Mouse (Mus musculus) retina, postnatal 1 day (tissue): ENCODE data around the gene Ttc33.
A peak's percentile ranks its signal among the peaks of the same experiment; 100 is the strongest.
"Not testable (repeated sequence)": the region's sequence is repeated elsewhere in the genome, so short reads cannot be mapped to it uniquely, and the experiment has no call there.

Experiments used
- DNase-seq: peaks from one replicate; pipeline ENCODE4 v3.0.0-alpha.2; 2012

The Ttc33 gene

DNA sequence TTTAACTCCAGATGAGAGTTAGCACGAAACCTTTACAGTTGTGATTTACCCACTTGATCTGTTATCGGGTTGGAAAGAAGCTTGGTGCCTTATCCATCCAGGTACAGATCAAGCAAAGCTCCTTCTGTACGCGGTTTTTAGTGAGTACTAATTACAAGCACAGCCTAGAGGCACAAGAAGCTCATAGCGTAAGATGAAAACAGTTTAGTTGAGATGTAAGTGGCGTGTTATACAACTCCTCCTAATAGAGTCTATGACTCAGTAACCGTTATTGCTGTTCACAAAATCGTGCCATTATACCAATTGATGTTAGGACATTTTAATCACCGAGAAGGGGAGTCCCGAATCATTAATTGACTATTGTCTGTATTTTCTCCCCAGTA, 959 bp downstream of the Ttc33 start:
- no peak for DNase-seq

DNA sequence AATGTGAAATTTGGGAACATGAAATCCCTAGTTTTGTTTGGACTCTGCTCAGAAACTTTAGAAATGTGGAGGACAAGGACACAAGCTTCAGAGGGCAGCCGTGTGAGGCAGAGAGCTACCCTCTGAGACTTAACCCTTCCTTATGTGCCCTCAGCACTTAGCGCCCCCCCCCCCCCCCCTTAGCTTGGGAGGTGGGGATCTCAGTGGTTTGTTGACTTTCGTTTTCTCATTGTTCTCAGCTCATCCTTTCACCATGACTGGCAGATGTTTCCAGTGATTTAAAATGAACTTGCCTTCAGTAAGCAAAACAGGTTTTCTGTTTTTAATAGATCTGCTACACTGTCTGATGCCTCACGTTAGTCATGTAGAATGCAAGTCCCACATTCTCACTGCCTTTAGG, 1.8 kb downstream of the Ttc33 start:
- DNase-seq: no peak

DNA sequence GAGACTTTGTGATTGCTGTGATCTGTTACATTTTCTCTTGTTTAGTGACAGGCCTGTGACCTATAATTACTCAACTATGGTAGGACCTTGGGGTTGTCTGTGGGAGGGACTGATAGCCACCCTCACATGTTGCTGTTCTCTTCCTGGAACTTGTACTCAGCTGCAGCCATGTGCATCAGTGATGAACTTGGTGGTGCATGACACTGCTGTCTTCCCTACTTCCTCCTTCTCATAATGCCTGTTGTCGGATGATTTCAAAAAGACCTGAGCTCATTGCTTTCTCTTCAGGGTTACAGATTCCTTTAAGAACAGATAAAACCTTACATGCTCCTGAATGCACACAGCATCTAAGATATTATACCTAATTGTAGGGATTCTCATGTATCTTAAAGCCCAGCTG, 2.7 kb downstream of the Ttc33 start:
- no peak for DNase-seq

DNA sequence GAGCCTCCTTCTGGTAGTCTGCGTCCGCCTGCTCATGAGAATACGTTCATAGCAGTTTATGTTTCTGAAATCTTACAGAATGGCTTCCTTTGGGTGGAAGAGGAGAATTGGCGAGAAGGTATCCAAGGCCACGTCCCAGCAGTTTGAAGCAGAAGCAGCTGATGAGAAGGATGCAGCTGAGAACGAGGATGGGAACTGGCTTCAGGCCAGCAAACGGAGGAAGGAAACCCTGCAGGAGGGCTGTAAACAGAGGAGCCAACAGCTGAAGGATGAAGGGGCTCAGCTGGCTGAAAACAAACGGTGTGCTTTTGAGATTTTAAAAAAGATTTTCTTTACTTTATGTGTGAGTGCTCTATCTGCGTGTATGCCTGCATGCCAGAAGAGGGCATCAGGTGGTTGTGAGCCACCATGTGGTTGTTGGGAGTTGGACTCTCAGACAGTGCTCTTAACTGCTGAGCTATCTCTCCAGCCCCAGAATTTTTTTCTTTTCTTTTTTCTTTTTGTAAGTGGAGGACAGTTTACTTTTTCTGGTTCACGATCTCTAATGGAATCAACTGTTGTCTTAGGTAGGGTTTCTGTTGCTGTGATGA, 4.3 kb downstream of the Ttc33 start:
- DNase-seq: no peak

DNA sequence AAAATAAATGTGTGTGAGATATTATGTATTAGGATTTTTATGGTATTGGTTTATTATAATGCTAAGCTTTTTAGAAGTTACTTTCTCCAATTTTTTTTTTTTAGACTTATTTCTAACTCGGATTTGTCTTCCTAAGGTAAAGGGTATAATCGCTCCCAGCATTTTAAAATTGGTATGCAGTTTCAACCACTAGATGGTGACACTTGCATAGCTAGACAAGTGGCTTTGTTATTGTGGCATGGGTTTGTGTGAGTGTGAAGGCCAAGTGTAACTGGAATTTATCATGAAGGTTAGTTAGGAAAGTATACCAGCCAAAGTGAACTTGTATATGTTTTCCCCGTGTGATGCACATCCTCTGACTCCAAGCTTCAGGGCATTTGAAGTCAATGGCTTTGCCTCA, 8.5 kb downstream of the Ttc33 start:
- DNase-seq: peak; percentile 15

DNA sequence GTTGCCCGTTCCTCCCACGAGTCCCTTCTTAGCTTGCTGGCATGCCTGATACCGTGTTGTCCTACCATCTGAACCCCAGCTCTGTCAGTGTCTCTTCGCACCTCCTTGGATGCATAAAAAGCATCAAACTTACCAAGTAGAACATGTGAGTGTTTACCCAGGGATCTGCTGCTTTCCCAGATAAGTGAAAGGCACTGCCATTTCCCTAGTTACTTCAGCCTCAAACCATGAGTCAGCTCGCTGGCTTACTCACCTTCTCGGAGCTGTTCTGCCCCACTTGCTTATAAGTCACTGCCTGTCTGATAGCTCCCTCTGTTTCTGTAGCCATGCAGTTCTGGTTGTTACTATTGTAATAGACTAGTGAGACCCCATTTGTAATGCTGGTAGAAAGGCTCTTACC, 9.1 kb downstream of the Ttc33 start:
- no peak for DNase-seq

DNA sequence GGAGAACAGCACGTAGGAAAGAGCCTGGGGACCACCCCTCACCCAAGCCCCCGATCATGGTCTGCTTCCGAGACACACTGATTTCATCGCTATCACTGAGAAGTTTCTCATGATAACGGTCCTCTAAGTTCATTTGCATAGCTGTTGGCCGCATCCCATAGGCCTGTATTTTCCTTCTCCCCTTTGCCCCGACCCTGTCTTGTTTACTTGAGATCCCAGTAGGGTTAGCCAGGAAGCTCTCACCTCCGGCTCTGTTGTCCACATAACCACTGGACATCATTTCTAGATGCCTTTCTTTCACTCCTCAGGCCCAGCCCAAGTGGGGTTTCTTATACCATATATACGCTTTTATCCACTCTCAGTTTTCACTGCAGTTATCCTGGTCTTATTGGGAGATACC, 9.6 kb downstream of the Ttc33 start:
- DNase-seq: no peak

DNA sequence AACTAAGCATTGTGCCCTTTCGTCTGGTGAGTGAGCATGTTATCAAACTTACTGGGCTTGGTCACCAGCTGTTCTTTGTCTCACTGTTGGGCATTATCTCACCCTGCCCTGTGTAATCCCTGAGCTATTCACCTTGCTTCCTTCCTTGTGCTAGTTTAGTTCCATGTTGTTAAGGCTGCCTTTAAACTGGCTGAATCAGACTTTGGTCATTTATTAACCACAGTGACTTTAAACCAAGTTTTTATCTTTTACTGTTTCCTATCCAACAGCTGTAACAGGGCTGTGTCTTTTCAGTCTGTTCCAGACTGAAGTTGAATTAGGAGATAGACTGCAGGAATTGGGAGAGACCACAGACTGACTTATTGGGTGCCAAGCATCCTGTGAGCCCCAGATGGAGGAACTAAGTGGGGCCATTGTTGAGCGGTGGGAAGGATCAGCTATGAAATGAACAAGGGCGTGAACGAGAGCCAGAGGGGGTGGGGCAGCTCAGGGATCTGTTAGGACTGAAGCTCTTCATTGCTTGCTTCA, 10.7 kb downstream of the Ttc33 start:
- no peak for DNase-seq

DNA sequence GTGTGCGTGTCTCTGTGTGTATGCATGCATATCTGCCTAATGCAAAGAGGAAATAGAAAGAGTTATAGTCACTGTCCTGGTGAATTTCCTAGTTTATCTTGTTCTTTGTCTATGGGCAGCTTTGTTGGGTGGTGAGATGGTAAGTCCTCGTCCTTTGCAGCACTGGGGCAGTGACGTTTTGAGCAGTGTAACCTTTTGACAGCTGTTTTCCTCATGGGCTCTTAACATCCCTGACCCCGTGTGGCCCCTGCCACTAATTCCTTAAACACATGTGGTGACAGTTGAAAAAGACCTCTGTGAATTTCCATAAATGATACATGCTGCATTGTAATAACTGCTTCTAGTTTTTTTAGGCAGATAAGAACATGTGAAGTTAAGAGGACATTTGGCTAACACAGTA, 11.4 kb downstream of the Ttc33 start:
- DNase-seq: no peak

DNA sequence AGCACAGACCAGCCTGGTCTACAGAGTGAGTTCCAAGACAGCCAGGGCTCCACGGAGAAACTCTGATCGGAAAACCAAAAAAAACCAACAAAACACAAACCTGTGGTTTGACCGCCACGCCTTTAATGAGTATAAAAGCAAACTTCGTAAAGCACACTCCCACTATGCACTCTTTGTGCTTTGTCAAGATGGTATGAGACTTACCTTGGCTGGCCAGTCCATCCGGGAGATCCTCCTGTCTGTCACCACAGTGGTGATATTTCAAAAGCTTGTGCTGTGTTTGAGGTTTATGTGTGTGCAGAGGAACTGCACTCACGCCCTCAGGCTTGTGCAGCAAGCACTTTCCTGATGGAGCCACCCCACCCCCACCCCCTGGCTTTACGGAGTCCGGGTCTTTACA, 19.9 kb downstream of the Ttc33 start:
- no peak for DNase-seq

DNA sequence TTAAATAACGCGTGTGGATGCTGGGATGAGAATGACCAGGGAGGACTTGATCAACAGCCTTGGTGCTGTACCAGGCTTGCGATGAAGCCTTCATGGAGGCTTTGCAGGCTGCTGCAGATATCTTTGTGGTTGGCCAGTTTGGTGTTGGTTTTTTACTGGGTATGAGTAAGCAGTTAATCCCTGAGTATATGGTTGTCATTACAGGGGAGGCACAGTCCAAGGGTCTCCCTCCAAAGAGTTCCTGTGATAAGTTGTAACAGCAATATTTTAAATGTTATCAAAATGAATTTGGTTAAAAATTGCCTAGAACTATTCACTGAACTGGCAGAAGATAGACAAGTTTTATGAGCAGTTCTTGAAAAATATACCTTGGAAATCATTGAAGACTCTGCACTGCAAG, 23.8 kb downstream of the Ttc33 start:
- no peak for DNase-seq

DNA sequence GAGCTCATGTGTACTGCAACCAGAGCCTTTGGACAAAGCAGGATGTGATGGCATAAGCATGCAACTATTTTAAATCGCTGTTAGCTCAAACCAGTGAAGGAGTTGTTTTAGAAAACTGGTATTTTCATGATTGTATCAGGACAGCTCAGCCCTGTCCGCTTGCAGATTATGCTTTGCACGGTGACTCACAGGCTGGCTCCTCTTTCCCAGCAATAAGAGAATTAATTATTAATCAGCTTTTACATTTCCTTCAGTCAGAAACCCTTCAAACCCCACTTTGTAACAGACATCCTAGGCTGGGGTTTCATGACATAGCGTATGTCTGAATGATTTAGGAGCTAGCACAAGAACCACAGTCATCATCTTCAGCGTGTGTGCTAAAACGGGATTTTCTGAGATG, 35.2 kb downstream of the Ttc33 start:
- peak; percentile 4 for DNase-seq

DNA sequence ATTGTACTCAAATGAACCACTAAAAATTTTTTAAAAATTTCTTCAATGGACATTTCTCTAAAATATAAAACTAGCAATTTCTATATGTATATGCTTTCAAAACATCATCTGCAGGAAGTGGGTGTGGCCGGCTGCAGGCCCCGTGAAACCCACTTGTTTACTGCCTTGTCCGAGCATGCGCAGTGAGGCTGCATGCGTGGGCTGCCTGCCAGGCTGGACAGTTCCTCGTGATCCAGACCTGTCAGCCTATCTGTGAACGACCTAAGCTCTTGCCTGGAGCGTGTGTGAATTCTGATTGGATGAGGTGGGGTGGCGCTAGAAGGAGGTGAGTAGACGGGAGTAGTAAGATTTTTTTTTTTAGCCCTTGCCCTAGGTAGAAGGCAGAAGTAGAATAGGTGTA, 45.4 kb downstream of the Ttc33 start:
- not testable (repeated sequence) for DNase-seq

DNA sequence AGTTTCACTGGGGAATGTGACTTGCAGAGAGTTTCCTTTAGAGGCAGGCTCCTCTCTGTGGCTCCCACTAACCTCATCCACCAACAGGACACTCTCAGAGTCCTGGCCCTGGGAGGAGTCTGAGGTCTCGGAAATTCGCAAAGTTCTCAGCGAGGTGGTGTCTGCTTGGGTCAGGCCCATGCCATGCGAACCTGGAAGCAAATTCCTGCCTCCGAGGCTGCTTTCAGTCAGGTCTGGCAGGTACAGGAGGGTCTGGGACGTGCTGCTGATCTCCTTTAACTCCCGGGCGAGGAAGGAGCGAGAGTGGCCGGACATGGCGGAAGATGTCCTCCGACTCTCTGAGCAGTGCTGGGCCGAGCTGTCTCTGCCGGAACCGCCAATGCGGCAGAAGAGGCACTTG, 49.3 kb downstream of the Ttc33 start:
- no peak for DNase-seq

DNA sequence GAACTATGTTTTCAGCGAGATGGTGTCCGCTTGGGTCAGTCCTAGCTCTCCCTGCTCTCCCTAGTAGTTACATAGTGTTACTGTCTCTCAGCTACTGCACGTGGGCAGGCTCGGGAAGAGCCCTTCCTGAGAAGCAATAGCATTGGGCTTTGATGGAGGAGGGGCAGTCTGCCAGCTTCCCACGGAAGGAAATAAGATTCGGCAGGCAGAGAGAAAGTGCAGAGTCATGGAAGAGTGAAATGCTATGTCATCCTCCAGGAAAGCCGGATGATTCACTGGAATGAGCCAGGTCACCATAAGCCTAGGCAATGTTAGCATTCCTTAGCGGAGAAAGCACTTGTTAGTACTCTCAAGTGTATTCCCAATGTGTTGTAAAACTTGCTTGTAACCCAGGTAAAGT, 50.2 kb downstream of the Ttc33 start:
- DNase-seq: peak; percentile 23

DNA sequence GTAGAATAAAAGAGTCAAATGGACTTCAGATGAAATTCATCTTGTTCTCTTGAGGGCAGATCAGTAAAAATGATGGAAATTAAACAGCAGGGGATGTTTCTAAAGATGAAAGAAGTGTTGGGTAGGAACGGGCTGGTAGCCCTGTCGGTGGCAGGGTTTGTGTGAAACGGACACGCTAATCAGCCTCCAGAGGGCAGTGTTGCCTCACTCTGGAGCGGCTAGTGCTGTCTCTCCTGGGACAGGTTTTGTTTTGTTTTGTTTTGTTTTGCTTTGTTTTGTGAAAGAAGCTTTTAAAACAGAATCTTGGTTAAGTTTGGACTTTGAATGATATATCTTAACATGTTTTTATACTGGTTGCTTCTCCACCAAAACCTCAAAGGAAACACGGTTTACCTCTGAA, 51.2 kb downstream of the Ttc33 start:
- DNase-seq: peak; percentile 78

DNA sequence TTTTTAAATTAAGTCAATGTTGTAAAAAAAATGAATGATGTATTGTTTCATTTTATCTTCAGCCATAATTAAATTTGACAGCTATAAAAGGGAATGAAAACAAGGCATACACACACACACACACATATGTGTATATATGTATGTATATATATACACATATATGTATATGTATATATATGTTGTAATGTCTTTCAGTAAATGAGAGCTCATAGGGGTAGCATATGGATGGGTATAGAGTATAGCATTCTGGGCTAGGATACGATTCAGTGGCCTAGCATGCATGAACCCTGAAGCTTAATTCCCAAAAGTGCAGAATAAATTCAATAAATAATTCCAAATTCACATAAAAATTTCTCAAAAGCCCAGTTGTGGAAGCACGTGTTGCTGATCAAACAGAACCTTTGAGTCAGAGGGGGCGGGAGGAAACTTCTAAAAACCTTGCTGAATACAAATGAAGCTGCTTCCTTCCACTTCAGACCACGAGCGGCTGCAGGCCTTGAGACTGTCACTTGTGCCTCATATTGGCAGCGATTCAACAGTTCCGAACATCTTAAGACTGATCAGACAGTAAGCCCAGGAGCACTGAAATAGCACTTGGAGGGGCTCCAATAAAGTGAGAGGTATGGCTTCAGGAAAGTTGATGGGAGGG, 51.8 kb downstream of the Ttc33 start:
- DNase-seq: no peak

DNA sequence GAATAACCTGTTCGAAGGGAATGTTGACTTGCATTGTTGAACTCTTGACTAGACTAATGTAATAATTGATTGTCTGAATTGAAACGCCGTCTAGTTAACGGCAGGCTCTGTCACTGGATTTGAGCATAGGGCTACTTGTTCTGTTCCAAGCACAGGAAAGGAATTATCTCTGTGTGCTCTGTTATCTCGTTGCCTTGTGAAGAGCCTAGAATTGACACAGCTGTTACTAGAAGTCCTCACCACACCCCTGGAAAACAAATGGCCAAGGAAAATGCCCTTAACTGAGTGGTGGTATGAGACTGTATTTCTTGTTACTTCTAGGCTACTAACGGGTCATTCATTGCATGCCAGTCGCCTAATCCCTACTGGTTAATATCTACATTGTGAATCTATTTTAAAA, 52.7 kb downstream of the Ttc33 start:
- no peak for DNase-seq

DNA sequence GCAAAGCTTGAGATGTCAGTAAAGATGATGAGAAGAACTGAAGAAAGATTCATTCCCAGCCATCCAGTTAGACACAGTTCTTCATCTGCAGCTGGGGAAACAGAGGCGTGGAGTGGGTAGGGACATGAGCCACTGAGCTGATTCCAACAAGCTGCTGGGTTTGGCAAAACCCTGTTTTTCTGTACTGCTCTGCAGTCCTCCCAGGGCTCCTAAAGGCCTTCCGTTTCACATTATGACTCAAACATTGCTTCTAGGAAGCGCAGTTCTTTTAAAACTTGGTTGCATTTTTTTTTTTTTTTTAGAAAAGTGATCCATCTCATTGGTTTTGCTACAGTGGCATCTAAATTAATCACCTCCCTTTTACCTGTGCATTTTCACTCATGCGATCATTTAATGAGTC, 53.2 kb downstream of the Ttc33 start:
- no peak for DNase-seq

DNA sequence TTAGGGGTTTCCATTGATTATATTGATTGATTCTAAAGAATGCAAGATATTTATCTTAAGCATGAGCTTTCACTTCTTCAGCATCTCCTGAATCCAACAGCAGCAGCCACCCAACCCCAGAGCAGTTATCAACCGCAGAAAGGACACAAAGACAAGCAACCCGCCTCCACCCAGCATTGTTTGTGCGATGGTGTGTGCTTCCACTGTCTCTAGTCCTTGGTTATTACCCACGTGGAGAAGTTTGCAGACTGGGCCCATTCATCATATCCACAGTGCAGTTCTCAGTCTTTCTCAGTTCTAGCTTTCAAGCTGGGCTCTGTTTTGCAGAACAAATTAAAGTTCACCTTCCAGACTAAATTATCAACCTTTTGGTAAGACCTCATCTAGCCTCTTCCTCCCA, 54.0 kb downstream of the Ttc33 start:
- DNase-seq: no peak

DNA sequence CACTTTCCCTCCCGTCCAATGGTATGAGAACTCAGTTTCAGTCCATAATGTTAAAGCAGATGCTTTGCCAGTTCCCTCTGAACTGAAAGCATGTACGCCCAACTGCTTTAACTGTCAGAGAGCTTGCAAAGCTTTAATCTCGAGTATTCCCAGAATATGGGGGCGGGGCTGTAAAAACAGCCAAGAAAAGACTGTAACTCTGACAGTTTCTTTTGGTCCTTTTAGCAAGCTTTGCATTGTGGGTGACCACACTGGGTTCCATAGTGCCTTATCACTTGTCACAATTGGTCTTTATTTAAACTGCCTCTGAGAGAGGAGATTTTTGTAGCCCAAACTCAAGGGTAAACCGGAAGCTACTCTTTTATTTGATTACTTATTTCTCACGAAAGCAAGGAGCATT, 54.6 kb downstream of the Ttc33 start:
- DNase-seq: no peak

DNA sequence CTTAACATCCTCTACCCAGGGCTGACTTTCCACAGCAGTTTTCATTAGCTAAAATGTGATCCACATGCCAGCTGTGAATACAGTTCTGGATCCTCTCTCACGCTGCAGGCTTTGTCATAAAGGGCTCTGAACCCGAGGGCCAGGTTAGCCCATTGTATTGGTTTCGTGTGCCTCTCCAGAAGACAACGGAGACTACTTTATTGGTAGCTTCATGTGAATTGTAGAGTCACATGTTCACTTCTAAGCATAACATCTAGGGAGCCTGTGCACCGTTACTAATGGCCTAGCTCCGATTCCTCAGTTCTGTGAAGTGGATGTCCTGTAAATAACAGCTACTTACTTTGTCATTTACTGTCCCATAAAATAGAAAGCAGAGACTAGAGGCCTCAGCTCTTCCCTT, 55.0 kb downstream of the Ttc33 start:
- no peak for DNase-seq

DNA sequence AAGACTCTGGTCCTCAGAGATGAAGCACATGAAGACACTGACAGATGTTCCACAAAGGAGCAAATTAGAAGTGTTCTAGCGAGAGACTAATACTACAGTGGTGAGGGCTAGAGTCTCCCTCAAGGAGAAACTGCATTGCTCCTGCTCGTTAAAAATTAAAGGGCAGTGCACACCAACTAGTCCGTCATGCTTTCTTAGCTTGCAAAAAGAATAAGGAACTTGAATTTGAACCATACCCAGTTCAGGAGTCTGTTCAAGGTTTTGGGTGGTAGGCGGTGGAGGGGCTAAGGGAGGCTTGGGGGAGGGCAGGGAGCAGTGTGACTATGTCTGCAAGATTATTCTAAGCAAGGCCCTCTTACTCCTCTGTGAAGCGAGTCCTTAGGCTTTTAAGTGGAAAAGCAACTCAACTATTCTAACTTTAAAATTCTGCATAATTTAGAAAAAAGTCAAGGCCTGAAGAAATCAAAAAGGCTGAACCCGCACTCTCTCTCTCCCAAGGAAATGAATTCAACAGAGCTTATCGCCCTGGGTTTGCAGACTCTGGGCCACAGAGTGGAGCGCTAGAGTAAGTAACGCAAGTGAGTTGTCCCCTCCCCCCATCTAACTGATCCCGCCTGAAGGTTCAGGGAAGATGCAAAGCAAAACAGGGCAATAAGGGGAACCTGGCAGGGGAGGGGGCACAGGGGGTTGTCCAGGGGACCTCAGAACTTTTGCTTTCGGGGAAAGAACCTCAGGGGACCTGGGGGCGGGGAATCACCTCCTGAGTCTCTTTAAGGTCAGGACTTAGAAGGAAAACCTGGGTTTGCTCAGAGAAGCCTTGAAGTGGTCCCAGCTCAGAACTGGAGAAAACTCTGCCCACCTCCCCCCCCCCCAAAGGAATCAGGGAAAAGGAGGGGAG, 56.2 kb downstream of the Ttc33 start:
- DNase-seq: peak; percentile 61
